Mouse (Mus musculus): ENCODE measurements around the gene Camkmt.

DNA sequence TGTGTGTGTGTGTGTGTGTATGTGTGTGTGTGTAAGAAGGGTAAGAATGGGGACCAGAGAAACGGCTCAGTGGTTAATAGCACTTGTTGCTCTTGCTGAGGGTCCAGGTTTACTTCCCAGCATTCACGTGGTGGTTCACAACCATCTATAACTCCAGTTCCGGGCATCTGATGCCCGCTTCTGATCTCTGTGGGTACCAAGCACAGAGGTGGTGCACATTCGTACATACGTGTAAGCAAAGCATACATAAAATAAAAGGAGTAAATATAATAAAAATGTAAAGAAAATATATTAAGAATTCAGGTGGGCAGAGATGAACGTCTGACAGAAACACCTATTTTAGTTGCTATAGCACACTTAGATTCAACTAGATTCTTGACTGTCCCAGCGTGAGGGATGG lies 260.9 kb downstream of the Camkmt start:
- TF ChIP-seq CTCF (IDR thresholded peaks at IDR 0.05; ENCODE audit: control insufficient read depth, insufficient read depth, insufficient replicate concordance, low read depth, low read length) = no peak
- no peak for TF ChIP-seq POLR2A (IDR thresholded peaks at IDR 0.05; ENCODE audit: control insufficient read depth, low read depth, low read length)
